Mouse (Mus musculus) intestine, postnatal 0 days (tissue): ENCODE data around the gene Cntn6. TPM values are rescaled to one million over a fixed set of nuclear protein-coding genes. Genes with fewer than 3 reads are reported as not detected.

Experiments
- ATAC-seq: fragments of 200-750 bp; cut with Nextera tagmentation; 2 replicates; pipeline ENCODE4 v1.8.0; 2017; ENCODE audit warnings: mild to moderate bottlenecking, moderate TSS enrichment, moderate library complexity
- H3K27ac ChIP-seq: fragments of 300-500 bp; sonication (generic); 2 replicates; pipeline ENCODE4 v1.5.1; 2014; ENCODE audit warnings: mild to moderate bottlenecking, low read depth, low read length, moderate library complexity
- H3K27me3 ChIP-seq: fragments of 300-500 bp; sonication (generic); replicated peaks from 2 replicates; pipeline ENCODE4 v1.6.1; 2014; ENCODE audit warnings: low read length, mixed read lengths; ENCODE audit not compliant: control insufficient read depth, insufficient read depth
- H3K36me3 ChIP-seq: fragments of 300-500 bp; sonication (generic); 2 replicates; pipeline ENCODE4 v1.6.1; 2014; ENCODE audit warnings: mild to moderate bottlenecking, moderate library complexity; ENCODE audit not compliant: control insufficient read depth, insufficient read depth
- H3K4me1 ChIP-seq: fragments of 300-500 bp; sonication (generic); replicated peaks from 2 replicates; pipeline ENCODE4 v1.6.1; 2014; ENCODE audit warnings: antibody characterized with exemption, low read length, mixed read lengths; ENCODE audit not compliant: control insufficient read depth, insufficient read depth
- H3K4me2 ChIP-seq: fragments of 300-500 bp; sonication (generic); replicated peaks from 2 replicates; pipeline ENCODE4 v1.6.1; 2014; ENCODE audit warnings: low read depth, mild to moderate bottlenecking, moderate library complexity
- H3K4me3 ChIP-seq: fragments of 300-500 bp; sonication (generic); 2 replicates; pipeline ENCODE4 v1.5.1; 2014; ENCODE audit warnings: low read depth, low read length
- H3K9ac ChIP-seq: fragments of 300-500 bp; sonication (generic); 2 replicates; pipeline ENCODE4 v1.6.1; 2014; ENCODE audit warnings: mild to moderate bottlenecking, low read depth, low read length
- H3K9me3 ChIP-seq: fragments of 300-500 bp; sonication (generic); 2 replicates; pipeline ENCODE4 v1.6.1; 2016; ENCODE audit warnings: mixed run types; ENCODE audit not compliant: control insufficient read depth
- CTCF ChIP-seq: sonication (generic); IDR thresholded peaks from 2 replicates; pipeline ENCODE4 v1.5.1; 2016; ENCODE audit warnings: low read depth, mild to moderate bottlenecking, control low read depth, antibody characterized with exemption, moderate library complexity
- WGBS: fragments of 180-500 bp; shearing (Covaris S2); extraction: QIAGEN DNeasy Blood & Tissue Kit; methylation state at CpG from one replicate; pipeline ENCODE4 v1.1.7; 2014; 5-methylcytosine and 5-hydroxymethylcytosine counted together
- polyA plus RNA-seq: library from polyadenylated mRNA; unstranded; fragments of >200 nt; fragmentation: Nextera tagmentation; extraction: Ambion mirVana; gene quantifications from 2 replicates; pipeline ENCODE4 v1.2.1, GENCODE M21; 2015

The Cntn6 gene
- polyA plus RNA-seq, 1 experiment from 2014 or later = 0.27 TPM

GRCm38 (mm10) chr6:104563993-104564392, 71.4 kb downstream of the Cntn6 start:
- no peaks in the 10 kb centered on the region for H3K27me3 ChIP-seq
- no peaks in the 10 kb centered on the region for H3K9me3 ChIP-seq
- 92% methylated on average over 1 of the region's 1 CpGs for WGBS
- no peak for TF ChIP-seq CTCF
- ATAC-seq = no peak
- H3K36me3 ChIP-seq = no peaks in the 10 kb centered on the region
- no peak overlapping the region for H3K9ac ChIP-seq
- no peak overlapping the region for H3K27ac ChIP-seq
- H3K4me2 ChIP-seq = no peak overlapping the region
- no peak overlapping the region for H3K4me3 ChIP-seq
- no peaks in the 10 kb centered on the region for H3K4me1 ChIP-seq

DNA sequence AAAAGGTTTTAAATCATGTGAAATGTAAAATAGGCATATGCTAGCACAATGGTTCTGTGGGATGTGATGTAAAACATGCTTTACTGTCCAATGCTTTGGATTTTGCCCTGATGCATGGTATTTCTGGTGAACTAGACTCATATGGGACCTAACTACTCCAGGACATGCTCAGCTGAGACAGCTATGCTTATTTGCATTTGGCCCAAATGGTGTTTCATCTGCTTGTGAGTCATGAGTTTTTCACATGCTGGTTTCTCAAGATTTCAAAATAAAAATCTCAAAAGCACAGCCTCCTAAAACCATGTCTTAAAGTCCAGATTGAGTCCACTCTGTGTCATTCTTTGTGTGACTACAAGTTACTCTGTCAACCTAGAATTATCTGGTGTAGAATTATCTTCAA, 77.0 kb downstream of the Cntn6 start:
- Histone ChIP-seq H3K27ac (no peak overlapping the region), H3K4me2 (no peak overlapping the region), H3K36me3 (no peaks in the 10 kb centered on the region), H3K4me1 (no peaks in the 10 kb centered on the region), H3K9ac (no peak overlapping the region), H3K27me3 (no peaks in the 10 kb centered on the region), H3K9me3 (no peaks in the 10 kb centered on the region), H3K4me3 (no peak overlapping the region)
- ATAC-seq = no peak
- TF ChIP-seq CTCF = no peak

GRCm38 (mm10) chr6:104588028-104588427, 95.4 kb downstream of the Cntn6 start:
- H3K9ac ChIP-seq = no peak overlapping the region
- no peak overlapping the region for H3K4me3 ChIP-seq
- H3K27ac ChIP-seq = no peak overlapping the region
- no peaks in the 10 kb centered on the region for H3K4me1 ChIP-seq
- H3K36me3 ChIP-seq = no peaks in the 10 kb centered on the region
- TF ChIP-seq CTCF = no peak
- ATAC-seq = no peak
- H3K9me3 ChIP-seq = no peaks in the 10 kb centered on the region
- no peaks in the 10 kb centered on the region for H3K27me3 ChIP-seq
- H3K4me2 ChIP-seq = no peak overlapping the region
- 58% methylated on average over 3 of the region's 3 CpGs for WGBS

DNA sequence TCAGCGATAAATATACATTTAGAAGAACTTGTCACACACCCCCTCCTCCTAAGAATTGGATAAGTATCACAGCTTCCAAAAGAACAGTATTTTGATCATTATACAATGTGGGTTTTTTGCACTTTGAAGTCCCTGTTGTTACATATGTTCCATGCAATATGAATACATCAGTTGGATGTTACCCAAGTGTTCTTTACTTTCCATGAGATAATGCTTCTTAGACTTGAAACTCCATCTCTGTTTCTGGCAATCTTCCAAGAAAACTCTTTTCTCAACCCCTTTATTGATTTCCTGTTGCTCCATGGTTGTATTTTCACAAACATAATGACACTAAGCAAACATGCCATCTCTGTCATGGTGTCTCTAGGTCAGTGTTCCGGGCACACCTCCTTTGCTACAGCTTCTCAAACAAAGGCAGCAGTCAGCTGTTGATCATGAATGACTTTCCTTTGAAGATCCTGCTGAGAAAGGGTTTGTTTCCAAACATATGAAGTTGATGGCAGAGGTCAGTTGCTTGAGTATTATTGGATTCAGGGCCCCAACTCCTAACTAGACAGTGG, 108.3 kb downstream of the Cntn6 start:
- ATAC-seq = no peak
- WGBS = 72% methylated on average over 2 of the region's 2 CpGs
- Histone ChIP-seq H3K4me2 (no peak overlapping the region), H3K4me1 (no peaks in the 10 kb centered on the region), H3K4me3 (no peak overlapping the region), H3K9me3 (no peaks in the 10 kb centered on the region), H3K9ac (no peak overlapping the region), H3K27me3 (no peaks in the 10 kb centered on the region), H3K27ac (no peak overlapping the region), H3K36me3 (no peaks in the 10 kb centered on the region)
- TF ChIP-seq CTCF = no peak

DNA sequence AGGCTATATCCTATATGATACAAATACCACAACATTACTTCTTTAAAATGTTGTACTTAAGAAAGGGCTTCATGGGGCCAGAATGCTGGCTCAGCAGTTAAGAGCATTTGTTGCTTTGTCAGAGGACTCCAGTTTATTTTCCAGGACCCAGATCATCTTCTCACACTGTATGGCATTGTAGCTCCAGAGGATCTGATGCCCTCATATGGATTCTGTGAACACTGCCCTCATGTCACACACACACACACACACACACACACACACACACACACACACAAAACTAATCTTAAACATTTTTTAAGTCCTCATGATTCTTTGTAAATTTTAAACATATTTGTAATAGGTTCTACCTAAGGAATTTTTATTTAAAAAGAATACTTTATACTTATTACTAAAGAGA, 110.3 kb downstream of the Cntn6 start:
- no peak for TF ChIP-seq CTCF
- ATAC-seq = no peak
- Histone ChIP-seq H3K4me1 (no peaks in the 10 kb centered on the region), H3K27ac (no peak overlapping the region), H3K4me3 (no peak overlapping the region), H3K36me3 (no peaks in the 10 kb centered on the region), H3K9me3 (no peaks in the 10 kb centered on the region), H3K9ac (no peak overlapping the region), H3K4me2 (no peak overlapping the region), H3K27me3 (no peaks in the 10 kb centered on the region)

DNA sequence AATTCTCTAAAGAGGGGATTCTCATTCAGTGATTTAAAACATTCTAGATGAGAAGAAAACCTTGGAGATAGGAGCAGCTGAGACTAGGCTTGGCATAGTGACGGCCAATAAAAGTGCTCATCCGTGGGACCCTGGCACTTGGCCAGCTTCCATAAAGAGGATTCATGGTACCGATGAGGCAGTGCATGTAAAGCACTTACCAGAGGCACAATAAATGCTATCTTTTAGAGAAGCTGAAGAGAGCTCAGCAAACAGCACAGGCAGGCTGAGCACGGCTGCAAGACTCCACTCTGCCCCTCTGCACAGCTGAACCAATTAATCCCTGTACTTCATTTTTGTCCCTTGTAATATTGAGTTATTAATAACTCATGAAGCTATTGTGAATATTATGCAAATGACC, 110.8 kb downstream of the Cntn6 start:
- 28% methylated on average over 4 of the region's 4 CpGs for WGBS
- Histone ChIP-seq H3K27me3 (no peaks in the 10 kb centered on the region), H3K4me2 (no peak overlapping the region), H3K4me1 (no peaks in the 10 kb centered on the region), H3K4me3 (no peak overlapping the region), H3K9me3 (no peaks in the 10 kb centered on the region), H3K27ac (no peak overlapping the region), H3K9ac (no peak overlapping the region), H3K36me3 (no peaks in the 10 kb centered on the region)
- no peak for TF ChIP-seq CTCF
- ATAC-seq = no peak

DNA sequence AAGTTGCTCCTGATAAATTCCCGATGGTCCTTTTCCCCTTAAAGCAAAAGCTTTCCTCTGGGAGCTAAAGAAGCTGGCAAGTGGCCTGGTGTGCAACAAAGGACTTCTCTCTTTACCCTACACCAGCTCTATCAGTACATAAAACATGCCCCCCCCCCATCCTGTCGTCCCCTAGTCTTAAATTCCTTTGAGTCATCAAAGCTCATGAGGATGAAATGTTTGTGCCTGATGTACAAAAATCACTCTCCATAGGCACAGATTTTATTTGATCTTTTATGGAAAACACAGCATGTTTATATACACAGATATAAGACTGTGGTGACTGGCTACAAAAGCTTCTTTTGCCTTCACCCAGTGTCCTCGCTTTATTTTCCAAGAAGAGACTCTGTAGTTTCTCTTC, 112.6 kb downstream of the Cntn6 start:
- no peak for TF ChIP-seq CTCF
- Histone ChIP-seq H3K4me3 (no peak overlapping the region), H3K27ac (no peak overlapping the region), H3K9ac (no peak overlapping the region), H3K27me3 (no peaks in the 10 kb centered on the region), H3K4me1 (no peaks in the 10 kb centered on the region), H3K9me3 (no peaks in the 10 kb centered on the region), H3K36me3 (no peaks in the 10 kb centered on the region), H3K4me2 (no peak overlapping the region)
- no peak for ATAC-seq
- 61% methylated on average over 3 of the region's 3 CpGs for WGBS
